Mouse (Mus musculus): ENCODE results near the gene Arpp21.

- no peak for TF ChIP-seq POLR2A (IDR thresholded peaks at IDR 0.05; ENCODE audit: borderline replicate concordance, control insufficient read depth, low read depth, low read length)
- peak; percentile 33; the same call in 1 of the 2 replicates for TF ChIP-seq CTCF (IDR thresholded peaks at IDR 0.05; ENCODE audit: control insufficient read depth, insufficient read depth, low read length)
Observed at GRCm38 (mm10) chr9:112111610-112112009, 124.1 kb downstream of the Arpp21 start.
